Mouse (Mus musculus) lung, adult 2 months (tissue): ENCODE results near the gene Adat2. TPM values are rescaled to one million over a fixed set of nuclear protein-coding genes. Genes with fewer than 3 reads are reported as not detected.

ENCODE experiments used
- DNase-seq: peaks from one replicate; pipeline ENCODE4 v3.0.0; 2022
- H3K4me1 ChIP-seq: fragments of 200-500 bp; 2 replicates; pipeline ENCODE4 v1.6.1; 2011; ENCODE audit warnings: low read length; ENCODE audit not compliant: control insufficient read depth, insufficient read depth
- H3K4me3 ChIP-seq: fragments of 200-500 bp; replicated peaks from 2 replicates; pipeline ENCODE3; 2011; ENCODE audit warnings: low read depth, mild to moderate bottlenecking, control low read depth, low read length; ENCODE audit errors: extremely low read depth
- CTCF ChIP-seq: fragments of 200-500 bp; IDR thresholded peaks from 2 replicates; pipeline ENCODE4 v1.5.1; 2011; ENCODE audit warnings: mild to moderate bottlenecking, low read length, control low read depth; ENCODE audit not compliant: insufficient read depth
- POLR2A ChIP-seq: fragments of 200-500 bp; IDR thresholded peaks from 2 replicates; pipeline ENCODE4 v1.6.1; 2011; ENCODE audit warnings: low read depth, mild to moderate bottlenecking, control low read depth, low read length, borderline replicate concordance; ENCODE audit errors: extremely low read depth
- WGBS: fragments of 180-500 bp; shearing (Covaris S2); methylation state at CpG from one replicate; pipeline ENCODE4 v1.1.7; 2018; 5-methylcytosine and 5-hydroxymethylcytosine counted together
- polyA plus RNA-seq: library from polyadenylated mRNA; depleted of rRNA; stranded (reverse); fragments of >200 nt; gene quantifications from 2 replicates; pipeline ENCODE4 v1.2.3, GENCODE M21; 2012; rRNA removed

Adat2 gene
- polyA plus RNA-seq, 1 experiment: 3.8 TPM

GRCm38 (mm10) chr10:13587914-13588313 is 35.2 kb downstream of the Adat2 start:
- H3K4me1 ChIP-seq: no peaks in the 10 kb centered on the region
- TF ChIP-seq POLR2A (no peak), CTCF (no peak)
- no peak overlapping the region for H3K4me3 ChIP-seq
- WGBS: 51% methylated on average over 2 of the region's 2 CpGs
- DNase-seq: no peak

- Histone ChIP-seq H3K4me3 (no peak overlapping the region), H3K4me1 (no peaks in the 10 kb centered on the region)
- 90% methylated on average over 10 of the region's 10 CpGs for whole genome bisulfite sequencing
- DNase-seq: no peak
- TF ChIP-seq CTCF: no peak
Observed at GRCm38 (mm10) chr10:13592196-13592595, 39.5 kb downstream of the Adat2 start.

DNA sequence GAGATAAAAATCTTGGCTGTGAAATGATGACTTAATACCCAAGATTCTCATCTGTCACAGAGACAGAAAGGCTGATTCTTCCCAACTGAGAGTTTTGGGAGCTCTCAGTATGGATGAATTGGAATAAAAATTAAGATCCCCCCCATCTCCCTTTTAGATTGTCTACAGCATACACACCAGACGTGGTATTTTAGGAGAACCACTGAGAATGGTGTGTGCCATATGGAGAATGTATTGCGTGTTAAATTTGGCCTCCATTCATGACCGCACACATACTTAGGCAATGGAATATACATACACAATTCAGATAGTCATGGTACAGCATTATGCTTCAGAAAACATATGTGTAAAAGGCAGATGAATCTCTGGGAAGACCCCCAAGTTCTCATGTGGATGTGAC is 40.8 kb downstream of the Adat2 start:
- no peak for DNase-seq
- H3K4me1 ChIP-seq: no peaks in the 10 kb centered on the region
- TF ChIP-seq POLR2A: no peak
- no peak for TF ChIP-seq CTCF
- no peak overlapping the region for H3K4me3 ChIP-seq
- 84% methylated on average over 3 of the region's 3 CpGs for WGBS

- H3K4me1 ChIP-seq: no peaks in the 10 kb centered on the region
- 44% methylated on average over 3 of the region's 3 CpGs for WGBS
- DNase-seq: no peak
- H3K4me3 ChIP-seq: no peak overlapping the region
- TF ChIP-seq POLR2A (no peak), CTCF (no peak)
Observed at GRCm38 (mm10) chr10:13596073-13596472, 43.4 kb downstream of the Adat2 start.

DNA sequence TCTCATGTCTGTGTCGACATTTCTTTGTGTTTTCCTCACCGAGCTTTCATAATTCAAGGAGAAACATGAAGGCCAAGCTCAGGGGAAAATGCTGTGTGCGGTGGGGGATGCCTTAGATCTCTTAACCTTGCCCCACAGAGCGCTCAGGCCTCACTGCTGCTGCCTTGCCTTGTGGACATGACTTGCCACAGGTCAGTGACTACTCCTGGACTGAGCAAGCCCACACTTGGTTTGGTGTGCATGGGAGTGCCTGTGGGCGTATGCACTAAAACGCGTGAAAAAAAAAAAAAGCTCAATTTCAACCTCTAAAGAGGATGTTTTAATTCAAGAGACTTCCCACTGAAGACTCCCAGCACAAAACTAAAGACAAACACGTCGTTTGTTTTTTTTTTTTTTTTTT is 44.2 kb downstream of the Adat2 start:
- DNase-seq: no peak
- WGBS: 73% methylated on average over 9 of the region's 9 CpGs
- TF ChIP-seq POLR2A (no peak), CTCF (no peak)
- Histone ChIP-seq H3K4me1 (no peaks in the 10 kb centered on the region), H3K4me3 (no peak overlapping the region)

DNA sequence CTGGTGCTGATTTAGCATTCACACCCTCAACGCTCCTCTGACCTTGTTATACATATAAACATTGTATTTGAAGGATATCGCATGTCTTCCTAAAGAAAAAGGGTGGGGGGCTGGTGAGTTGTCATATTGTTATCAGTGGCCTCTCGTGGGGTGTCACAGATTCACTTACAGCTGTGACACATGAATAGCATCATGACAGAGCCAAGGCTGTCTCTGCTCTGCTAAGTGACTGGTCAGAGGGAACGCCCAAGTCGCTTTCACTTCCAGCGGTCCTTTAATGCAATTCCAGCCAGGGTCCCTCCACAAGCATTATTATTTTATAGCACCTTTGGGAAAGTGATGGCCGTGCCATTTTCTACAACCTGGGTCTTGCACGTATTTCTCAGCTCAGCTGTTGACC is 44.8 kb downstream of the Adat2 start:
- TF ChIP-seq CTCF: no peak
- no peak for TF ChIP-seq POLR2A
- DNase-seq: no peak
- WGBS: 66% methylated on average over 8 of the region's 8 CpGs
- H3K4me3 ChIP-seq: no peak overlapping the region
- H3K4me1 ChIP-seq: no peaks in the 10 kb centered on the region

GRCm38 (mm10) chr10:13600926-13601325 is 48.2 kb downstream of the Adat2 start:
- no peak overlapping the region for H3K4me3 ChIP-seq

More at GRCm38 (mm10) chr10:13600926-13601325, 48.2 kb downstream of the Adat2 start:
- WGBS: 74% methylated on average over 2 of the region's 2 CpGs
- DNase-seq: no peak
- no peak for TF ChIP-seq CTCF
- TF ChIP-seq POLR2A: no peak
- no peaks in the 10 kb centered on the region for H3K4me1 ChIP-seq

Other genes with a start within 250 kb of the Adat2 start
- 21.2 and 33.5 TPM in 2 replicates for gene Phactr2, start 78.5 kb upstream of the Adat2 start, polyA plus RNA-seq
- 21.4 and 22.7 TPM in 2 replicates for gene Fuca2, start 53.4 kb upstream of the Adat2 start, polyA plus RNA-seq
- gene Pex3, start 248 bp downstream of the Adat2 start, polyA plus RNA-seq: 8.5 and 12.0 TPM in 2 replicates